Mouse (Mus musculus) liver, embryonic 14.5 days (tissue): ENCODE measurements around the gene AU022751. TPM values are rescaled to one million over a fixed set of nuclear protein-coding genes. Genes with fewer than 3 reads are reported as not detected.
"Not testable (repeated sequence)": the region's sequence is repeated elsewhere in the genome, so short reads cannot be mapped to it uniquely, and the experiment has no call there.

Source experiments
- ATAC-seq: fragments of 200-750 bp; cut with Nextera tagmentation; 2 replicates; pipeline ENCODE4 v1.8.0; 2017; ENCODE audit warnings: moderate number of reproducible peaks, mild to moderate bottlenecking, moderate library complexity; ENCODE audit not compliant: insufficient read depth
- DNase-seq, 3 experiments: peaks; one replicate each; pipeline ENCODE4 v3.0.0-alpha.2; 2012 to 2013; ENCODE audit warnings: low read depth in 3 of 3, low spot score in 3 of 3
- H3K27ac ChIP-seq: fragments of 300-500 bp; sonication (generic); 2 replicates; pipeline ENCODE4 v1.5.1; 2014; ENCODE audit warnings: moderate library complexity, mild to moderate bottlenecking, control low read depth, inconsistent platforms
- H3K27me3 ChIP-seq: fragments of 300-500 bp; sonication (generic); 2 replicates; pipeline ENCODE4 v1.6.1; 2014; ENCODE audit warnings: mild to moderate bottlenecking, low read length, moderate library complexity; ENCODE audit not compliant: control insufficient read depth, insufficient read depth
- H3K36me3 ChIP-seq: fragments of 300-500 bp; sonication (generic); replicated peaks from 2 replicates; pipeline ENCODE4 v1.6.1; 2014; ENCODE audit warnings: low read depth; ENCODE audit not compliant: control insufficient read depth, insufficient read depth
- H3K4me1 ChIP-seq, 2 experiments: fragments of 200-500 bp in 1 of 2; fragments of 300-500 bp in 1 of 2; sonication (generic) in 1 of 2; replicated peaks; 2 replicates each; pipeline ENCODE4 v1.6.1; 2012 to 2014; ENCODE audit warnings: antibody characterized with exemption in 1 of 2, inconsistent platforms in 1 of 2, low read length in 1 of 2; ENCODE audit not compliant: control insufficient read depth in 2 of 2, insufficient read depth in 2 of 2
- H3K4me2 ChIP-seq: fragments of 300-500 bp; sonication (generic); 2 replicates; pipeline ENCODE4 v1.6.1; 2014; ENCODE audit warnings: low read depth, mild to moderate bottlenecking, control low read depth, moderate library complexity
- H3K4me3 ChIP-seq, 2 experiments: fragments of 200-500 bp in 1 of 2; fragments of 300-500 bp in 1 of 2; sonication (generic) in 1 of 2; 2 replicates each; pipeline ENCODE4 v1.5.1; 2012 to 2014; ENCODE audit warnings: low read depth in 2 of 2, low read length in 2 of 2, mild to moderate bottlenecking in 2 of 2, control low read depth in 1 of 2, inconsistent platforms in 1 of 2, moderate library complexity in 1 of 2; ENCODE audit not compliant: insufficient read depth in 1 of 2
- H3K9ac ChIP-seq: fragments of 300-500 bp; sonication (generic); replicated peaks from 2 replicates; pipeline ENCODE4 v1.6.1; 2014; ENCODE audit warnings: mild to moderate bottlenecking, control low read depth, moderate library complexity
- H3K9me3 ChIP-seq: fragments of 300-500 bp; sonication (generic); 2 replicates; pipeline ENCODE4 v1.6.1; 2016; ENCODE audit warnings: low read length, mixed read lengths; ENCODE audit not compliant: control insufficient read depth
- CTCF ChIP-seq: IDR thresholded peaks from 2 replicates; pipeline ENCODE4 v1.5.1; 2016; ENCODE audit warnings: antibody characterized with exemption, low read depth, control low read depth
- EP300 ChIP-seq: IDR thresholded peaks from 2 replicates; pipeline ENCODE4 v1.6.1; 2016; ENCODE audit warnings: antibody characterized with exemption, low read depth
- WGBS: fragments of 180-500 bp; shearing (Covaris S2); extraction: QIAGEN DNeasy Blood & Tissue Kit; methylation state at CpG from one replicate; pipeline ENCODE4 v1.1.7; 2014; ENCODE audit not compliant: insufficient replicate concordance; 5-methylcytosine and 5-hydroxymethylcytosine counted together
- polyA plus RNA-seq, 2 experiments: library from polyadenylated mRNA; depleted of rRNA in 1 of 2; stranded (reverse) in 1 of 2; unstranded in 1 of 2; fragments of >200 nt; fragmentation: Nextera tagmentation in 1 of 2; extraction: Ambion mirVana in 1 of 2; gene quantifications; 2 replicates each; pipeline versions ENCODE4 v1.2.1 to v1.2.3; 2012 to 2014

The AU022751 gene
- polyA plus RNA-seq (2012; rRNA removed) (not detected in 2 replicates), polyA plus RNA-seq (2014; fragmentation: Nextera tagmentation; extraction: Ambion mirVana) (not detected in 2 replicates)

DNA sequence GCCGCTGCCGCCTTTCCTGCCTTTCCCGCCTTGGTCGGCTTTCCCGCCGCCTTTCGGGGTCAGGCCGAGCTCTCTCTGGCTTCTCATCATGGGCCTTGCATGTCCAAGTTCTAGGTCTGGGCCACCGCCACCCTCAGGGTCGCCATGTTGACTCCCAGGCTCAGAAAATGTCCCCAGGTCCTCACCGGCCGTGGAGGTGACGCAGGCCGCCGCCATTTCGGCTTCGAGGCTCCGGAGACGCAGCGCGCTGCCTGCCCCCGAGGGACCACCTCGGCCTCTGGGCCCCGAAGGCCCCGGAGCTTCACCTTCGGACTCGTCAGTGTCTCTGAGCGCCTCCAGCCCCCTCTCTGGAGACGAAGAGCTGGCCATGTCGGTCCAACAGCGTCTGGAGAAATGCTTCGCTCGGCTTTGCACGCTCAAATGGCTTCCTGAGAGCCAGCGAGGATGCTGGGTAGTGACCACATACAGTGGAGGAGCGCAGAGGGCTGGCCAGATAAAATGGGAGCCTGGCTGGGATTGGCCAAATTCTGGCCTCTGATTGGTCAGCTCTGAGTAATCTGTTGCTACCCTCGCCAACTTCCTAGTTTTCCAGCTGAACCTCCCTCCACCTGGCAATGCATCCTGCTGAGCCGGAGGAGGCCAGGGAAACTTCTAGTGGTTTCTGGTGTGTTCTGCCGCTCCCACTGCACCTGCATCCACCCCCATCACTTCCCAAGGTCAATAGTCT lies at the start of gene AU022751:
AU022751 (minus strand) TSS at position 466 of the 727 bp plus-strand sequence.
- H3K36me3 ChIP-seq: no peaks in the 10 kb centered on the region
- H3K27me3 ChIP-seq: no peaks in the 10 kb centered on the region
- no peak within 1 kb of the TSS for H3K4me3 ChIP-seq
- DNase-seq (no peak), ATAC-seq (no peak)
- H3K4me2 ChIP-seq: no peak within 1 kb of the TSS
- H3K9me3 ChIP-seq: no peaks in the 10 kb centered on the region; the same call in 1 of the 2 replicates
- H3K9ac ChIP-seq: no peak within 1 kb of the TSS
- TF ChIP-seq EP300: no peak
- no peak for TF ChIP-seq CTCF
- H3K27ac ChIP-seq: no peak within 1 kb of the TSS
- H3K4me1 ChIP-seq: no peaks in the 10 kb centered on the region
- 77% methylated on average over 36 of the region's 39 CpGs for WGBS

DNA sequence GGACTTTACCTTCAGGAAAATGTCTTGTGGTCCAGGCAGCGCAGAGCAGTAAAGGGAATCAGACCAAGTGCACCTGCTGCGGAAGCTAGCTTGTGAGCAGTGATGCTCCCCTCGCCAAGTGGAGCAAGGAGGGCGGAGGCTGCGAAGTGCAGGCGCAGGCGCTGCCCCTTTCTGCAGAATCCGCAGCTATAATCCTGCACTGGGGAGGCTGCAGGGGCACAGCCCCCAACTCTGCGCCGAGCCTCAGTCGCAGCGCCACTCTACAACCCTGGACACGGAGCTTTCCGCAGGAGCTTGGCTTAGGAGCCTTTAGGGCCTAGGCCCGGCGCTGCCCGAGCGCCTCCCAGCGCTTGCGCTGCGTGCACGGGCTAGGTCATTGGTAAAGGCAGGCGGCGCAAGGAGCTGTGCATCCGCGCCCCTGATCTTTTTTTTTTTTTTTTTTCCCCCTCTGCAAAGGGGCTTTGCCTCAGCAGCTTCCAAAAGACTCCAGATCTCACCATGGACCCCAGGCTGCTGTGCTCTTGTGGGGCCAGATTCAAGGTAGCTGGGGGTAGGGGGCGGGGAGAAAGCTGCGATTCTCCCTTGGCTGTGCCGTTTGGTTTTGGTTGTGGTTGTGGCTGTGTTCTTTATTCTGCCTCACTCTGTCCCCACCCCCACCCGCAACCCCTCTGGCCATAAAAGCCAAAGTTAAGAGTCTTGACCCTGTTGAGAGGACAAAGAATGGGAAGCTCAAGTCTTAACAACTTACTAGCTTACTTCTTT lies 9.0 kb upstream of the AU022751 start:
- Histone ChIP-seq H3K9me3 (no peaks in the 10 kb centered on the region), H3K4me2 (no peak overlapping the region), H3K9ac (no peak overlapping the region), H3K4me3 (no peak overlapping the region), H3K36me3 (no peaks in the 10 kb centered on the region), H3K27ac (no peak overlapping the region), H3K4me1 (no peaks in the 10 kb centered on the region), H3K27me3 (peaks cover 2% of the 10 kb centered on the region; the same call in 1 of the 2 replicates)
- TF ChIP-seq EP300 (no peak), CTCF (no peak)
- DNase-seq (no peak), ATAC-seq (no peak)
- 15% methylated on average over 28 of the region's 30 CpGs for WGBS

DNA sequence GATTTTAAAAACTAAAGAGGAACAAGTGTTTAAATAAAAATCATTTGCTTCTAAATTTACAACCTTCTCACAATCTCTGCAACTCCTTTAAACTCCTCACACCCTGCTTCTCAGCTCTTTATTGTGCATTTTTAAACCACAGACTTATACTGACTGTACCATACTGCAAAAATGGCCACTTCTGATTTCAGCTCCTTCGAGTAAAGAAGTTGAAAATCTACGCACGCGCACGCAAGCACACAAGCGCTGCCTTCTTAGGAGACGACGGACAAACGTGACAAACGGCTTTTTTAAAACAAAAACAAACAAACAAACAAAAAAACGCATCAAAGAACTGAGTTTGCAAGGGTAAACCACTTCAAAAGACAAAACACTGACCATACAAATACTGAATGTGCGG lies 8.3 kb upstream of the AU022751 start:
- no peak overlapping the region for H3K4me2 ChIP-seq
- 27% methylated on average over 12 of the region's 12 CpGs for WGBS

DNA sequence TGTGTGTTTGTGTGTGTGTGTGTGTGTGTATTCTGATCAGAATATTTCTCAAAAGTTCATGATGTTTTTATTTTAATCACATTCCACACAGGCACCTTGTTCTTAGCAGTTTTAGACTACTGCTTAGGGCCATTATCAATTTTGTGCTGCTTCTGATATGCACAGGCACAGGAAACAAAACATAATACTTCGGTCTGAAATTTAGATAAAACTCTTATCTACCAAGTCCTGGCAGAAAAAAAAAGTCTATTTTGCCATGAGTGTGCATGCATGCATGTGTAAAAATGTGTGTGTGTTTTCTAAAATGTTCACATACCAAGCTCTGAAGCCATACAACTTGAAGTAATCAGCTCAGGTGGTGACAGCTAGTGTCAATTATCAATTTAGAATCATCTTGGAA lies 21.7 kb downstream of the AU022751 start:
- WGBS: 15% methylated on average over 1 of the region's 1 CpGs
- ATAC-seq: no peak
- no peaks in the 10 kb centered on the region for H3K9me3 ChIP-seq

More for the DNA sequence above, 8.3 kb upstream of the AU022751 start:
- H3K4me1 ChIP-seq: no peaks in the 10 kb centered on the region
- ATAC-seq (no peak), DNase-seq (no peak)
- H3K27me3 ChIP-seq: peaks cover 2% of the 10 kb centered on the region; the same call in 1 of the 2 replicates
- H3K36me3 ChIP-seq: no peaks in the 10 kb centered on the region
- H3K9ac ChIP-seq: no peak overlapping the region
- no peak overlapping the region for H3K4me3 ChIP-seq
- H3K9me3 ChIP-seq: no peaks in the 10 kb centered on the region
- TF ChIP-seq CTCF: no peak
- TF ChIP-seq EP300: no peak
- H3K27ac ChIP-seq: no peak overlapping the region

DNA sequence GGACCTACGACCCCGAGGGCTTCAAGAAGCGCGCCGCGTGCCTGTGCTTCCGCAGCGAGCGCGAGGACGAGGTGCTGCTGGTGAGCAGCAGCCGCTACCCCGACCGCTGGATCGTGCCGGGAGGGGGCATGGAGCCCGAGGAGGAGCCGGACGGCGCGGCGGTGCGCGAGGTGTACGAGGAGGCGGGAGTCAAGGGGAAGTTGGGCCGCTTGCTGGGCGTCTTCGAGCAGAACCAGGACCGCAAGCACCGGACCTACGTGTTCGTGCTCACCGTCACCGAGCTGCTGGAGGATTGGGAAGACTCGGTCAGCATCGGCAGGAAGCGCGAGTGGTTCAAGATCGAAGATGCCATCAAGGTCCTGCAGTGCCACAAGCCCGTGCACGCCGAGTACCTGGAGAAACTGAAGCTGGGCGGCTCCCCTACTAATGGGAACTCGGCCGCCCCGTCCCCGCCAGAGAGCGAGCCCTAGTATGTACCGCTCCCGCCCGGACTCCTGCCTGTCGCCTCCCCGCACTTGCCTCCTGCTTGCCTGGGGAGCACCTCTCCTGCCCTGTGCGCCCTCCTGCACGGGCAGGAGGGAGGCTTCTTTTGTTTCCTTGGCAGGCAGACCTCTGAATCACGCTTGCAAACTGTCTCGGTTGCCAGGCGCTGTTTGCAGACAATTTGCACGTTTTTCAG lies 35.1 kb downstream of the AU022751 start:
- not testable (repeated sequence) for H3K4me1 ChIP-seq, H3K4me3 ChIP-seq, H3K4me2 ChIP-seq, DNase-seq, ATAC-seq, H3K27ac ChIP-seq, H3K36me3 ChIP-seq, H3K27me3 ChIP-seq, H3K9me3 ChIP-seq, H3K9ac ChIP-seq
- 0% methylated on average over 4 of the region's 60 CpGs for WGBS

More for the DNA sequence above, 21.7 kb downstream of the AU022751 start:
- Histone ChIP-seq H3K4me1 (no peaks in the 10 kb centered on the region), H3K36me3 (no peaks in the 10 kb centered on the region), H3K9ac (no peak overlapping the region), H3K4me3 (no peak overlapping the region), H3K27me3 (no peaks in the 10 kb centered on the region), H3K4me2 (no peak overlapping the region), H3K27ac (no peak overlapping the region)
- no peak for DNase-seq
- no peak for TF ChIP-seq CTCF
- TF ChIP-seq EP300: 0 out of 2 replicates have a peak, but pooled peaks have one; percentile 11

DNA sequence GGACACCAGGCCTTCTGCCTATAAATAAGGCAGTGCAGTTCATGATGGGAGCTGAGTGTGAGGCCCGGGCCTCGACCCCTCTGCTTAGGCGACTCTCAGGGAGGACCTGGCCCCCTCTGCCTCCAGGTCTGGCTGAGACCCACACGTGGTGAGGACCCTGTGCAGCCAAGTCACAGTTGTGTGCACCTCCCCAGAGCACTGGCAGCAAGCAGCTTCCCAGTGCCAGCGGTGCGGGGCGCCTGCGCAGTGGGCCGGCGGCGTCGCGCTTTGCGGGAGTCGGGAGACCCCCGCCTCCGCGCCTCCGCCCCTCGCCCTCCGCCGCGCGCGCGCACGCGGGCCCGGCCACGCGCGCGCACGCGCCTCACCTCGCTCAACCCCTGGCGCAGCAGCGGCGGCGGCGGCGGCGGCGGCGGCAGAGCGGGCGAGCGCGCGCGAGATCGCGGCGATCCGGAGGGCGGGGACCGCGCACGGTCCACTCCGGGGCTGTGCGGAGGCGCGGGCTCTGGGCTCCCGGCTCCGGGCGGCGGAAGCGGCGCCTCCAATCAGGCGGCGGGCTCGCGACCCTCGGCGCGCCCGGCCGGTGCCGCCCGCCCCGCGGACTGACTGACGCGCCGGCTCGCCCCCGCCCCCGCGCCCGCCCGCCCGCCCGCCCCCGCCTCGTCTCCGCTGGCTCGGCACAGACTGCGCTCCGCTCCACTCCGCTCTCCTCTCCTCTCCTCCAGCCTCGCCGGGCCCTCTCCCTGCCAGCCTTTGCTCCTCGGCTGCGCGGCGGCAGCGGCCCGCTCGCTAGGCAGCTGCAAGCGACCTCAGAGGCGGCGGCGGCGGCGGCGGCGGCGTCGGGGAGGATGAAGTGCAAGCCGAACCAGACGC lies 35.9 kb downstream of the AU022751 start, which contains the start of gene Nudt11:
Nudt11 (plus strand) TSS at position 388 of the 870 bp plus-strand sequence.
- not testable (repeated sequence) for ATAC-seq, H3K36me3 ChIP-seq, H3K4me2 ChIP-seq, H3K9ac ChIP-seq, H3K4me3 ChIP-seq, DNase-seq, H3K4me1 ChIP-seq, H3K9me3 ChIP-seq, H3K27me3 ChIP-seq, H3K27ac ChIP-seq
- WGBS: 29% methylated on average over 4 of the region's 121 CpGs
